Mouse (Mus musculus) limb, embryonic 14.5 days (tissue): Measurements from ENCODE around the gene Tmem221. TPM values are rescaled to one million over a fixed set of nuclear protein-coding genes. Genes with fewer than 3 reads are reported as not detected.
A peak's percentile ranks its signal among the peaks of the same experiment; 100 is the strongest.
"Not testable (repeated sequence)": the region's sequence is repeated elsewhere in the genome, so short reads cannot be mapped to it uniquely, and the experiment has no call there.

Source experiments
- ATAC-seq: fragments of 200-750 bp; cut with Nextera tagmentation; 2 replicates; pipeline ENCODE4 v1.8.0; 2017; ENCODE audit warnings: low read depth, moderate number of reproducible peaks, moderate TSS enrichment; ENCODE audit not compliant: low FRiP score
- DNase-seq: peaks from one replicate; pipeline ENCODE4 v3.0.0-alpha.2; 2015; ENCODE audit warnings: low spot score
- H3K27ac ChIP-seq: fragments of 300-500 bp; sonication (generic); replicated peaks from 2 replicates; pipeline ENCODE4 v1.5.1; 2014; ENCODE audit warnings: low read depth, mild to moderate bottlenecking, low read length, moderate library complexity, mixed read lengths
- H3K27me3 ChIP-seq: fragments of 300-500 bp; sonication (generic); 2 replicates; pipeline ENCODE4 v1.6.1; 2014; ENCODE audit warnings: low read length, mixed read lengths; ENCODE audit not compliant: control insufficient read depth, insufficient read depth
- H3K36me3 ChIP-seq: fragments of 300-500 bp; sonication (generic); 2 replicates; pipeline ENCODE4 v1.6.1; 2014; ENCODE audit warnings: mild to moderate bottlenecking, low read length, moderate library complexity, mixed read lengths; ENCODE audit not compliant: control insufficient read depth, insufficient read depth
- H3K4me1 ChIP-seq: fragments of 300-500 bp; sonication (generic); 2 replicates; pipeline ENCODE4 v1.6.1; 2014; ENCODE audit warnings: antibody characterized with exemption, low read length, mixed read lengths; ENCODE audit not compliant: control insufficient read depth, insufficient read depth
- H3K4me2 ChIP-seq: fragments of 300-500 bp; sonication (generic); replicated peaks from 2 replicates; pipeline ENCODE4 v1.6.1; 2014; ENCODE audit warnings: low read depth, mild to moderate bottlenecking, low read length, moderate library complexity; ENCODE audit not compliant: severe bottlenecking
- H3K4me3 ChIP-seq: fragments of 300-500 bp; sonication (generic); replicated peaks from 2 replicates; pipeline ENCODE4 v1.5.1; 2014; ENCODE audit warnings: low read length
- H3K9ac ChIP-seq: fragments of 300-500 bp; sonication (generic); 2 replicates; pipeline ENCODE4 v1.6.1; 2014; ENCODE audit warnings: mild to moderate bottlenecking, low read depth, low read length, moderate library complexity; ENCODE audit not compliant: severe bottlenecking
- H3K9me3 ChIP-seq: fragments of 300-500 bp; sonication (generic); 2 replicates; pipeline ENCODE4 v1.6.1; 2016; ENCODE audit warnings: low read length; ENCODE audit not compliant: control insufficient read depth
- POLR2A ChIP-seq: fragments of 200-500 bp; IDR thresholded peaks from 2 replicates; pipeline ENCODE4 v1.8.0; 2012; ENCODE audit warnings: inconsistent platforms, mild to moderate bottlenecking, moderate library complexity, borderline replicate concordance; ENCODE audit not compliant: insufficient read depth, insufficient read length; ENCODE audit errors: extremely low read depth
- WGBS: fragments of 180-500 bp; shearing (Covaris S2); extraction: QIAGEN DNeasy Blood & Tissue Kit; methylation state at CpG from one replicate; pipeline ENCODE4 v1.1.7; 2014; 5-methylcytosine and 5-hydroxymethylcytosine counted together
- polyA plus RNA-seq, 2 experiments: library from polyadenylated mRNA; depleted of rRNA in 1 of 2; stranded (reverse) in 1 of 2; unstranded in 1 of 2; fragments of >200 nt; fragmentation: Nextera tagmentation in 1 of 2; extraction: Ambion mirVana in 1 of 2; gene quantifications; 2 replicates each; pipeline versions ENCODE4 v1.2.1 to v1.2.3; 2012 to 2014

The Tmem221 gene
- polyA plus RNA-seq, 2 experiments = 0.34 to 0.89 TPM

DNA sequence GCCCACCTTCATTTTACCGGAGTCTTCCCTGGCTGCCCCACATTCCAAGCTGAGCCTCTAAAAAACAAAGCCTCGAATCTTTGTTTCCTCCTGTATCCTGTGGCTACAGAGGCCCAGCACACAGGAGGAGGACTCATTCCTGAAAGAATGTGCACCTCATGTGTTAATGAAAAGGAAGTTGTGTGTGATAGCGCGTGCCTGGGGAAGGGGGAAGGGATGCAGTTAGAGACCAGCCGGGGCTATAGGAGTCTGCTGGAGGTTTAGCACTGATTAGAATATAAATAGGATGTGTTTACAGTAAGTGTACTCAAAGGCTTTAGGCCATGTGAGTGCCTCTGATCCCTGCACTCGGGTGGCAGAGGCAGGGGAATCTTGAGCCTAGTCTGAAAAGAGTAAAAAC lies 32.4 kb downstream of the Tmem221 start:
- DNase-seq (no peak), ATAC-seq (no peak)
- whole genome bisulfite sequencing = 9% methylated on average over 6 of the region's 6 CpGs
- Histone ChIP-seq H3K4me2 (no peak overlapping the region), H3K27me3 (peaks cover 25% of the 10 kb centered on the region), H3K27ac (no peak overlapping the region), H3K4me1 (peaks cover 5% of the 10 kb centered on the region; the same call in 1 of the 2 replicates), H3K9me3 (no peaks in the 10 kb centered on the region), H3K9ac (no peak overlapping the region), H3K4me3 (no peak overlapping the region), H3K36me3 (no peaks in the 10 kb centered on the region)
- TF ChIP-seq POLR2A = no peak

DNA sequence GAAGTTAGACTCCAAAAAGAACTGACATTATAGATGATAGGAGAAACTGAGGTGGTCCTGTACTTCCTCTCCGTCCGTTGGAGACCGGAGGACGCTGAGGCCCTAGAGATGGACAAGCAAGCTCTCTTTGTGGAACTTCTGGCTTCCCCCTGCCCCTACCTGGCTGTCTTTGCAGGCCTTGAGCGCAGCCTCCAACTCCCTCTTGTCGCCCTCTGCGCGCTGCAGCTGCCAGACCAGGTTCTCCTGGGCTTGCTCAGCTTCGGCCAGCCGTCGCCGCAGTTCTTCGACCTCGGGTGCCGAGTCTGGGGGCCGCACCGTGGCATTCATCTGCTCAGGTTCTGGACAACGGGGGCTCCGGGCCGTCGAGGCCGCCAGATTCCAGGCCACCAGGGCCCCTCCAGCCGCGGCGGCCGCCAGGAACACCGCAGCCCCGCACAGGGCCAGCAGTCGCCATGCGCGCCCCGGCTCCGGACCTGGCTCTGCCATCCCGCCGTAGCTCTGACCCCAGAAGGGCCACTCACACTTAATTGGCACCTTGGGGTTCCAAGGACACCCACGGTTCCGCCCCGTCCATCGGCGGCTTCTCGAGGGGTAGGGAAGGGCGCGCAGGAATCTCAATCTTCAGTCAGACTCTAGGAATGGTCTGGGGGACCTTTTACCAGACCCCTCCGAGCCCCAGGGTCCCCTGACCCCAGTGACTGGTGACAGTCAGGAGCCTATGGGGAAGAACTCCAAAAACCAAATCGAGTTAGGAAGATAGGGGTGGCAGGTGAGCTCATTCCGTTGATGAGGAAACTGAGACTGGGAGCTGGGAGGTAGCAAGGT lies 33.2 kb downstream of the Tmem221 start, which contains the start of gene Ccdc194:
Gene Ccdc194 (minus strand): TSS at position 486 of the 825 bp plus-strand sequence.
- 0 out of 2 replicates have a peak within 1 kb of the TSS, but pooled peaks have one; percentile 38 for H3K27ac ChIP-seq

GRCm38 (mm10) chr8:71521634-71522033 lies 37.0 kb downstream of the Tmem221 start:
- H3K4me2 ChIP-seq = peak overlapping the region; percentile 20; the same call in 1 of the 2 replicates
- no peak overlapping the region; the same call in 1 of the 2 replicates for H3K4me3 ChIP-seq
- WGBS = 1% methylated on average over 17 of the region's 17 CpGs
- no peaks in the 10 kb centered on the region for H3K9me3 ChIP-seq
- 0 out of 2 replicates have a peak, but pooled peaks have one; percentile 24 for TF ChIP-seq POLR2A
- H3K27me3 ChIP-seq = peaks cover 20% of the 10 kb centered on the region
- DNase-seq (peak; percentile 90), ATAC-seq (peak; percentile 87)
- H3K4me1 ChIP-seq = peaks cover 3% of the 10 kb centered on the region; the same call in 1 of the 2 replicates
- H3K9ac ChIP-seq = no peak overlapping the region
- H3K36me3 ChIP-seq = no peaks in the 10 kb centered on the region
- H3K27ac ChIP-seq = no peak overlapping the region

More for the DNA sequence above, 33.2 kb downstream of the Tmem221 start, which contains the start of gene Ccdc194:
- Histone ChIP-seq H3K4me2 (no peak within 1 kb of the TSS; the same call in 1 of the 2 replicates), H3K4me1 (peaks cover 5% of the 10 kb centered on the region; the same call in 1 of the 2 replicates), H3K9me3 (no peaks in the 10 kb centered on the region), H3K27me3 (peaks cover 25% of the 10 kb centered on the region), H3K4me3 (peak within 1 kb of the TSS; percentile 16), H3K9ac (peak within 1 kb of the TSS; percentile 28; the same call in 1 of the 2 replicates), H3K36me3 (no peaks in the 10 kb centered on the region)
- no peak for DNase-seq
- ATAC-seq = no peak
- 5% methylated on average over 46 of the region's 46 CpGs for WGBS
- TF ChIP-seq POLR2A = no peak

GRCm38 (mm10) chr8:71519037-71519825 lies 39.4 kb downstream of the Tmem221 start:
- not testable (repeated sequence) for H3K4me2 ChIP-seq
- 35% methylated on average over 9 of the region's 10 CpGs for WGBS

DNA sequence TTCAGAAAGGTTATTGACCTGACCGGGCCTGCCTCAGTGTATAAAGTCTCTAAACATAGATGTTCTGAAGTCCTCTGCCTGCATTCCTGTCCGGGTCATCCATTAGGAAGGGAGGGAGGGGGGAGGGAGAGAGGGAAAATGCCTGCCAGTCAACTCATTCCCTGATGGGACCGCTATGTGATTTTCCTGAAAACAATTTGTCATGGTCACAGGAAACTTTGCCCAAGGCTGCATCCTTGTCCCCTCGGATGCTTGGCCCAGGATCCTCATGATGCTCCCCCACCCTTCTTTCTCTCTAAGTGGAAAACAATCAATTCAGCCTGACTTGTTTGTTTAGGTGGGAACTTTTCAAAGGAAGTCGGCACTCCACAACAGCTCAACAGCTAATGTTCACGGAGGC lies 41.9 kb downstream of the Tmem221 start:
- no peak overlapping the region for H3K9ac ChIP-seq
- ATAC-seq = no peak
- H3K9me3 ChIP-seq = no peaks in the 10 kb centered on the region
- TF ChIP-seq POLR2A = no peak
- no peak overlapping the region for H3K27ac ChIP-seq
- no peak for DNase-seq
- H3K27me3 ChIP-seq = no peaks in the 10 kb centered on the region
- no peaks in the 10 kb centered on the region for H3K4me1 ChIP-seq
- no peaks in the 10 kb centered on the region for H3K36me3 ChIP-seq
- WGBS = 18% methylated on average over 6 of the region's 6 CpGs
- H3K4me2 ChIP-seq = no peak overlapping the region
- no peak overlapping the region for H3K4me3 ChIP-seq

More at GRCm38 (mm10) chr8:71519037-71519825, 39.4 kb downstream of the Tmem221 start:
- DNase-seq = peak; percentile 74
- H3K4me3 ChIP-seq, H3K27ac ChIP-seq, H3K9me3 ChIP-seq, ATAC-seq, H3K4me1 ChIP-seq, H3K36me3 ChIP-seq, H3K27me3 ChIP-seq, H3K9ac ChIP-seq: not testable (repeated sequence)
